Mouse (Mus musculus): Measurements from ENCODE around the gene Zfp213. TPM values are rescaled to one million over a fixed set of nuclear protein-coding genes. Genes with fewer than 3 reads are reported as not detected.

Gene Zfp213
- polyA plus RNA-seq, 1 experiment from 2014 or later, result 16.9 TPM

DNA sequence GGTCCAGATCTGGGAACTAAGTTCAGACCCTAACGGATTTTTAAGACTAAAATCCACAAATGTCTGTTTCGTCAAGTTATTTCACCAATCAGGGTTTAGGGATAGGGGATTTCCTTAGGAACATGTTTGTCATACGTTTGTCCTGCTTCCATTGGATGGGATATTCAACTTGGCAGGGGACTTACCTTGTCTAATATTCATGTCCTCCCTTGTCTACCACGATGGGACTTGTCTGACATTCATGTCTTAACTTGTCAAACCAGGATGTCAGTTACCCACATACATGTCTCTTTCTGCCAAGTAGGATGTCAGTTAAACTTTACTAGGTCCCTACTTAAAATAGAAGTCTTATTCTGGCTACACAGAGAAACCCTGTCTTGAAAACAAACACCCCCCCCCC is 20.1 kb downstream of the Zfp213 start:
- Histone ChIP-seq H3K9ac (replicated peaks; ENCODE audit: low read depth, low read length) (no peak overlapping the region), H3K4me2 (ENCODE audit: low read depth, low read length) (no peak overlapping the region), H3K27ac (ENCODE audit: low read depth, low read length) (no peak overlapping the region), H3K4me3 (ENCODE audit: low read depth, low read length) (no peak overlapping the region), H3K36me3 (ENCODE audit: control insufficient read depth, insufficient read depth, low read length) (no peaks in the 10 kb centered on the region), H3K4me1 (ENCODE audit: control insufficient read depth, insufficient read depth, low read length) (no peaks in the 10 kb centered on the region), H3K9me3 (ENCODE audit: control insufficient read depth, low read length) (no peaks in the 10 kb centered on the region), H3K27me3 (ENCODE audit: control insufficient read depth, insufficient read depth, low read length) (peaks cover 2% of the 10 kb centered on the region)
- ATAC-seq (ENCODE audit: low read depth), result no peak
- WGBS, result 80% methylated on average over 4 of the region's 4 CpGs

GRCm38 (mm10) chr17:23543325-23543724 is 20.7 kb downstream of the Zfp213 start:
- H3K36me3 ChIP-seq (ENCODE audit: control insufficient read depth, insufficient read depth, low read length), result no peaks in the 10 kb centered on the region
- no peak overlapping the region for H3K9ac ChIP-seq (replicated peaks; ENCODE audit: low read depth, low read length)
- H3K4me1 ChIP-seq (ENCODE audit: control insufficient read depth, insufficient read depth, low read length), result no peaks in the 10 kb centered on the region
- no peak overlapping the region for H3K4me3 ChIP-seq (ENCODE audit: low read depth, low read length)
- WGBS, result 30% methylated on average over 5 of the region's 5 CpGs
- H3K27me3 ChIP-seq (ENCODE audit: control insufficient read depth, insufficient read depth, low read length), result peaks cover 5% of the 10 kb centered on the region
- ATAC-seq (ENCODE audit: low read depth), result no peak
- H3K9me3 ChIP-seq (ENCODE audit: control insufficient read depth, low read length), result no peaks in the 10 kb centered on the region
- H3K4me2 ChIP-seq (ENCODE audit: low read depth, low read length), result no peak overlapping the region
- H3K27ac ChIP-seq (ENCODE audit: low read depth, low read length), result no peak overlapping the region

DNA sequence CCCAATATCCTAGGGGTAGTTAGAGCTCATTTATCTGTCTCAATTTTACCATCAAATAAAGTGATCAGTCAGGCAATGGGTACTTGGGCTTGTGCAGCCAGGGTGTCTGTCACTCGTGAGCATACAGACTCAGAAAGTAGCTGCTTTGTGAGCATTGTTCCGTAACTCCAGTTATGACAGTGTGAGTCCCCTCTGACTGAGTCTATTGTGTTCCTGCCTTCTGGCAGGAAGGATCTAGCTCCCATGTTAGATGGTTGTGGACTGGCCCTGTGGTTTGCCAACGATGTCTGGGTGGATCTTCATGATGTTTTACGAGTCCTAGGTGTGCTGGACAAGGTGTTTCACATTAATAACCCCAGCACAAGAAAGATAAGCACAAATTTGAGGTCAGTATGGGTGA is 21.2 kb downstream of the Zfp213 start:
- 49% methylated on average over 4 of the region's 4 CpGs for WGBS
- Histone ChIP-seq H3K36me3 (ENCODE audit: control insufficient read depth, insufficient read depth, low read length) (no peaks in the 10 kb centered on the region), H3K9ac (replicated peaks; ENCODE audit: low read depth, low read length) (no peak overlapping the region), H3K4me3 (ENCODE audit: low read depth, low read length) (no peak overlapping the region), H3K27me3 (ENCODE audit: control insufficient read depth, insufficient read depth, low read length) (peaks cover 7% of the 10 kb centered on the region), H3K4me1 (ENCODE audit: control insufficient read depth, insufficient read depth, low read length) (no peaks in the 10 kb centered on the region), H3K9me3 (ENCODE audit: control insufficient read depth, low read length) (no peaks in the 10 kb centered on the region), H3K27ac (ENCODE audit: low read depth, low read length) (no peak overlapping the region), H3K4me2 (ENCODE audit: low read depth, low read length) (no peak overlapping the region)
- ATAC-seq (ENCODE audit: low read depth), result no peak

- no peak for ATAC-seq (ENCODE audit: low read depth)
- H3K9me3 ChIP-seq (ENCODE audit: control insufficient read depth, low read length), result no peaks in the 10 kb centered on the region
- H3K4me1 ChIP-seq (ENCODE audit: control insufficient read depth, insufficient read depth, low read length), result no peaks in the 10 kb centered on the region
- no peak overlapping the region for H3K27ac ChIP-seq (ENCODE audit: low read depth, low read length)
- no peaks in the 10 kb centered on the region for H3K36me3 ChIP-seq (ENCODE audit: control insufficient read depth, insufficient read depth, low read length)
- WGBS, result 18% methylated on average over 12 of the region's 12 CpGs
- H3K9ac ChIP-seq (replicated peaks; ENCODE audit: low read depth, low read length), result no peak overlapping the region
- peaks cover 10% of the 10 kb centered on the region for H3K27me3 ChIP-seq (ENCODE audit: control insufficient read depth, insufficient read depth, low read length)
- peak overlapping the region; percentile 11; the same call in 1 of the 2 replicates for H3K4me2 ChIP-seq (ENCODE audit: low read depth, low read length)
- 0 out of 2 replicates have a peak overlapping the region, but pooled peaks have one; percentile 4 for H3K4me3 ChIP-seq (ENCODE audit: low read depth, low read length)
Observed at GRCm38 (mm10) chr17:23542004-23542720, 21.9 kb downstream of the Zfp213 start.

DNA sequence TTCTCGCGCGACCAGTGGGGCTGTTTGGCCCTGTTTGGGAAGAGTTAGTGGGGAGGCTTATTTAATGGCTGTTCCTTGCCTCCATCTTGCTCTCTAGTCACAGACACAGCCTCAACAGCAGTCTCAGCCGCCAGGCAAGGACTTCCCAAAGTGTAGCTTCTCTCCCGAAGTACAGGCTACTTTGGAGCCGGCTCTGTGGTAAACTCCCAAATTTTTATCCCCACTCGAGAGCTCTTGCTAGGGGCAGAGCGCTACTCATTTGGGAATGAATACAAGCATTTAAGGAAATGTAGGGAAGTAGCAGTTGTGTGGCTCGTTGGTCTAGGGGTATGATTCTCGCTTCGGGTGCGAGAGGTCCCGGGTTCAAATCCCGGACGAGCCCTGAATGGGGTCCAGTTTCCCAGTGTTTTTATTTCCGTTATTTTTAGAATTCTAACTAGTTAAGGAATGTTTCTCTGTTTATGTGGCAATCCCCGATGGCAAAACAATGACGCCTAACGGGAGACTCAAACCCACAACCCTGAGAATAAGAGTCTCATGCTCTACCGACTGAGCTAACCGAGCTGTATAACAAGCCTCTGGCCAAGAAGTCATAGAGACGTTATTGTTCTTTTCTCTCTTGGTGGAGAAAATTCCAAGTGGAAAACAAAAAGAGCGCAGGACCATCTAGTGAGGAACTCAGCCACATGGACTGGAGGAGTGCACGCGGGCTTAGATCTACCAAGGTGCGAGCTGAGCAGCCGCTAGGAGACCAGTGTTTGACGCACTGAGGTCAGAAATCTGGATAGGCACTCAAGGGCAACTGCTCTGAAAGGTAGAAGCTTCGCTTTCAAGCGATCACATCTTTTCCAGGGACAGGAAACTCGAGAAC is 23.2 kb downstream of the Zfp213 start:
- H3K4me2 ChIP-seq (ENCODE audit: low read depth, low read length), result no peak overlapping the region
- no peaks in the 10 kb centered on the region for H3K36me3 ChIP-seq (ENCODE audit: control insufficient read depth, insufficient read depth, low read length)
- 10% methylated on average over 31 of the region's 31 CpGs for WGBS
- no peak overlapping the region for H3K4me3 ChIP-seq (ENCODE audit: low read depth, low read length)
- peak; percentile 33; the same call in 1 of the 2 replicates for ATAC-seq (ENCODE audit: low read depth)
- no peaks in the 10 kb centered on the region for H3K4me1 ChIP-seq (ENCODE audit: control insufficient read depth, insufficient read depth, low read length)
- no peak overlapping the region for H3K27ac ChIP-seq (ENCODE audit: low read depth, low read length)
- no peak overlapping the region for H3K9ac ChIP-seq (replicated peaks; ENCODE audit: low read depth, low read length)
- H3K9me3 ChIP-seq (ENCODE audit: control insufficient read depth, low read length), result no peaks in the 10 kb centered on the region
- peaks cover 10% of the 10 kb centered on the region for H3K27me3 ChIP-seq (ENCODE audit: control insufficient read depth, insufficient read depth, low read length)

DNA sequence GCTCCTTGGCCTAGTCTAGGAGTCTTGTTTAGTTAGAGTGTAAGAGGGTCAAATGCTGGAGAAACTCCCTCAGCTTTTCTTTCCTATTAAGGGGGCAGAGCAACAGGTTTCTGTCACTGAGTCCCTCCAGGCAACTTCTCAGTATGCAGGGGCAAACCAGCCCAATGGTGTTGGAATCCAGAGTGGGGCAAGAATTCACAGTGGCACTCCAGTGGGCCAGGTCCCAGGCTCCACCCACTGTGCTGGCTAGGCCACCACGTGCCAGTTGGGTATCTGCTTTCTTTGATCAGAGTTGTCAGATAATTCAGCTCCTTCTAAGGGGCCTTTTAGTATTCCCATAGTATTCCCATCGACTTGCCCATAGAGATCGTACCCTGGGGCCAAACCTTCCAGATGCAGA is 23.9 kb downstream of the Zfp213 start:
- Histone ChIP-seq H3K27me3 (ENCODE audit: control insufficient read depth, insufficient read depth, low read length) (peaks cover 10% of the 10 kb centered on the region), H3K4me1 (ENCODE audit: control insufficient read depth, insufficient read depth, low read length) (no peaks in the 10 kb centered on the region), H3K9ac (replicated peaks; ENCODE audit: low read depth, low read length) (no peak overlapping the region), H3K36me3 (ENCODE audit: control insufficient read depth, insufficient read depth, low read length) (no peaks in the 10 kb centered on the region), H3K4me2 (ENCODE audit: low read depth, low read length) (no peak overlapping the region), H3K4me3 (ENCODE audit: low read depth, low read length) (no peak overlapping the region), H3K9me3 (ENCODE audit: control insufficient read depth, low read length) (no peaks in the 10 kb centered on the region), H3K27ac (ENCODE audit: low read depth, low read length) (no peak overlapping the region)
- 36% methylated on average over 3 of the region's 3 CpGs for WGBS
- ATAC-seq (ENCODE audit: low read depth), result no peak

GRCm38 (mm10) chr17:23539608-23540007 is 24.4 kb downstream of the Zfp213 start:
- Histone ChIP-seq H3K9ac (replicated peaks; ENCODE audit: low read depth, low read length) (no peak overlapping the region), H3K27ac (ENCODE audit: low read depth, low read length) (no peak overlapping the region), H3K4me1 (ENCODE audit: control insufficient read depth, insufficient read depth, low read length) (no peaks in the 10 kb centered on the region), H3K4me3 (ENCODE audit: low read depth, low read length) (no peak overlapping the region), H3K36me3 (ENCODE audit: control insufficient read depth, insufficient read depth, low read length) (no peaks in the 10 kb centered on the region), H3K4me2 (ENCODE audit: low read depth, low read length) (no peak overlapping the region), H3K27me3 (ENCODE audit: control insufficient read depth, insufficient read depth, low read length) (peaks cover 10% of the 10 kb centered on the region), H3K9me3 (ENCODE audit: control insufficient read depth, low read length) (no peaks in the 10 kb centered on the region)
- 87% methylated on average over 5 of the region's 5 CpGs for WGBS
- ATAC-seq (ENCODE audit: low read depth), result no peak

DNA sequence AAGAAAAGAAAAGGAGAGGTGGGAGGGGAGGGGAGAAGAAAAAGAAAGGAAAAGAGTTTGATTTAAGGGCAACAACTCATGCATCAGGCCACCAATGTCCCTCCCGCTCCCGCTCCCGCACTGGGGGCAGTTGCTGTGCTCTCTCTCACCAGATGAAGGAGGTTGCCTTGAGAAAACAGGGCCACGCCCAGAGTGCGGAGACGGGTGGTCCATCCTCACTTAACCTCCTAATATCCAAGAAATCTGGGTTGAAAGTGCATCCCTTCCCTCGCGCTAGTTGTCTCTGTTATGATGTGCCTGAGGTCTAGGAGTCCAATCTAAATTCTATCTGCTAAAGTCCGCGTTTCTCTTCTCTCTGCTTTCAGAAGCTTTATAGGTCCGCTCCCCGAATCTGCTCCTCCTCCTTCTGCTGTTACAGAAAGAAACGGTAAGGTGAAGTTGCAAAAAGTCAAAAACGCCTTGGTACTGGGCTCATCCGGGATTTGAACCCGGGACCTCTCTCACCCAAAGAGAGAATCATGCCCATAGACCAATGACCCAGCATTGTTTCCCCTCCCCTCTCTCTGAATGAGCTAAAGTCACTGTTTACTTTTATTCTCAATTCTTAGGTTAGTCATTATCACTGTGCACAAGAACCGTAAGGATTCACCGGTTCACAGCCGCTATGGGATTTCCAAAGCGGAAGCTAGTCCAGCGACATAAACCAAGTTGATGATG is 25.6 kb downstream of the Zfp213 start:
- WGBS, result 9% methylated on average over 21 of the region's 21 CpGs
- H3K9me3 ChIP-seq (ENCODE audit: control insufficient read depth, low read length), result no peaks in the 10 kb centered on the region
- no peaks in the 10 kb centered on the region for H3K4me1 ChIP-seq (ENCODE audit: control insufficient read depth, insufficient read depth, low read length)
- no peaks in the 10 kb centered on the region for H3K36me3 ChIP-seq (ENCODE audit: control insufficient read depth, insufficient read depth, low read length)
- H3K4me3 ChIP-seq (ENCODE audit: low read depth, low read length), result peak overlapping the region; percentile 13
- peaks cover 10% of the 10 kb centered on the region for H3K27me3 ChIP-seq (ENCODE audit: control insufficient read depth, insufficient read depth, low read length)
- H3K9ac ChIP-seq (replicated peaks; ENCODE audit: low read depth, low read length), result 0 out of 2 replicates have a peak overlapping the region, but pooled peaks have one; percentile 21
- ATAC-seq (ENCODE audit: low read depth), result no peak
- no peak overlapping the region for H3K27ac ChIP-seq (ENCODE audit: low read depth, low read length)
- H3K4me2 ChIP-seq (ENCODE audit: low read depth, low read length), result peak overlapping the region; percentile 41
